Mouse (Mus musculus): ENCODE results near the gene Fmnl2. TPM values are rescaled to one million over a fixed set of nuclear protein-coding genes. Genes with fewer than 3 reads are reported as not detected.

The Fmnl2 gene
- polyA plus RNA-seq, 1 experiment from 2014 or later, result 9.0 TPM

DNA sequence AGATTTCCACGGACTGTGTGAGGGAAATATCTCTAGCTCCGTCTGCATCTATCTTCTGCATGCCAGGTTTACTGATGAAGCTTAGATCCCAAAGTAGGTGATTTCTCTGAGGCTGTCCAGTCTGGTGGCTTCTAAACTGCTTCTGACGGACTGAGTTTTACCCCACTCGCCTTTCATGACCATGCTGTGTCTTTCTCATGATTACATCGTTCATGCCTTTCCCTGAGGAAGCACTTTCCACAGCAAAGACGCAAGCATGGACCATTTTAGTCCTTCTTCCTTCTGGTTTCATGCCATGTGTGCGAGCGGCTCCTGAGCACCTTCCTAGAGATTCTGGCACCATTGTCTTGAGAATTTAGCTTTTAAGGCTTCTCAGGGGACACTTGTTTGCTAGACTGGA is 123.9 kb downstream of the Fmnl2 start:
- Histone ChIP-seq H3K27me3 (replicated peaks; ENCODE audit: control insufficient read depth, insufficient read depth, low read length) (no peaks in the 10 kb centered on the region), H3K27ac (ENCODE audit: low read depth, low read length) (no peak overlapping the region), H3K9ac (ENCODE audit: low read depth, low read length) (no peak overlapping the region), H3K4me1 (ENCODE audit: control insufficient read depth, insufficient read depth, low read depth, low read length) (peaks cover 24% of the 10 kb centered on the region), H3K36me3 (ENCODE audit: control insufficient read depth, insufficient read depth, low read length) (no peaks in the 10 kb centered on the region), H3K4me2 (ENCODE audit: low read length) (no peak overlapping the region), H3K9me3 (ENCODE audit: control insufficient read depth, low read length) (no peaks in the 10 kb centered on the region), H3K4me3 (ENCODE audit: low read length) (no peak overlapping the region)
- 90% methylated on average over 8 of the region's 8 CpGs for WGBS
- no peak for ATAC-seq

- Histone ChIP-seq H3K9ac (ENCODE audit: low read depth, low read length) (no peak overlapping the region), H3K4me2 (ENCODE audit: low read length) (no peak overlapping the region), H3K27me3 (replicated peaks; ENCODE audit: control insufficient read depth, insufficient read depth, low read length) (no peaks in the 10 kb centered on the region), H3K4me1 (ENCODE audit: control insufficient read depth, insufficient read depth, low read depth, low read length) (peaks cover 24% of the 10 kb centered on the region), H3K27ac (ENCODE audit: low read depth, low read length) (no peak overlapping the region), H3K36me3 (ENCODE audit: control insufficient read depth, insufficient read depth, low read length) (no peaks in the 10 kb centered on the region), H3K9me3 (ENCODE audit: control insufficient read depth, low read length) (no peaks in the 10 kb centered on the region), H3K4me3 (ENCODE audit: low read length) (no peak overlapping the region)
- ATAC-seq, result no peak
- 90% methylated on average over 3 of the region's 3 CpGs for WGBS
These were observed 124.8 kb downstream of the Fmnl2 start for GRCm38 (mm10) chr2:52982502-52982901.

DNA sequence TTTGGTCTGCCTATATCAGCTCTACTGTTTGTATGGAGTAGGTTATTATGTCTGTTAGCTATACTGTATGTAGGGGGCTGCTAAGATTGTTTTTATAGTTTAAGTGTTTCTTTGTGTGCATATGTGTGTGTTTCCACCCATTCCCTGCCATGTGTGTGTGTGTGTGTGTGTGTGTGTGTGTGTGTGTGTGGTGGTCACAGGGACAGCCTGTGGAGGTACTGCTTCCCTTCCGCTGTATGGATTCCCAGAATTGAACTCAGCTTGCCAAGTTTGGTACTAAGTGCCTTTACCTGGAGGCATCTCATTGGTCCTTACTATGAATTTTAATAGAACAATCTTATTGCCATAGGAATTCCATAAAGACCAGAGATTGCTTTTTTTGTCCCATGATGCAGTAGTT is 126.9 kb downstream of the Fmnl2 start:
- Histone ChIP-seq H3K9ac (ENCODE audit: low read depth, low read length) (no peak overlapping the region), H3K9me3 (ENCODE audit: control insufficient read depth, low read length) (no peaks in the 10 kb centered on the region), H3K27ac (ENCODE audit: low read depth, low read length) (no peak overlapping the region), H3K4me3 (ENCODE audit: low read length) (no peak overlapping the region), H3K36me3 (ENCODE audit: control insufficient read depth, insufficient read depth, low read length) (no peaks in the 10 kb centered on the region), H3K27me3 (replicated peaks; ENCODE audit: control insufficient read depth, insufficient read depth, low read length) (no peaks in the 10 kb centered on the region), H3K4me1 (ENCODE audit: control insufficient read depth, insufficient read depth, low read depth, low read length) (peaks cover 17% of the 10 kb centered on the region), H3K4me2 (ENCODE audit: low read length) (no peak overlapping the region)
- WGBS, result 89% methylated on average over 1 of the region's 1 CpGs
- no peak for ATAC-seq

- peak; percentile 63 for ATAC-seq
- Histone ChIP-seq H3K9me3 (ENCODE audit: control insufficient read depth, low read length) (no peaks in the 10 kb centered on the region), H3K9ac (ENCODE audit: low read depth, low read length) (no peak overlapping the region), H3K27ac (ENCODE audit: low read depth, low read length) (0 out of 2 replicates have a peak overlapping the region, but pooled peaks have one; percentile 17), H3K4me1 (ENCODE audit: control insufficient read depth, insufficient read depth, low read depth, low read length) (peaks cover 15% of the 10 kb centered on the region), H3K4me2 (ENCODE audit: low read length) (no peak overlapping the region), H3K27me3 (replicated peaks; ENCODE audit: control insufficient read depth, insufficient read depth, low read length) (no peaks in the 10 kb centered on the region), H3K4me3 (ENCODE audit: low read length) (no peak overlapping the region), H3K36me3 (ENCODE audit: control insufficient read depth, insufficient read depth, low read length) (no peaks in the 10 kb centered on the region)
- 43% methylated on average over 4 of the region's 4 CpGs for WGBS
These were observed 127.5 kb downstream of the Fmnl2 start for GRCm38 (mm10) chr2:52985167-52985566.

- 74% methylated on average over 3 of the region's 3 CpGs for WGBS
These were observed 128.7 kb downstream of the Fmnl2 start for GRCm38 (mm10) chr2:52986354-52986753.

DNA sequence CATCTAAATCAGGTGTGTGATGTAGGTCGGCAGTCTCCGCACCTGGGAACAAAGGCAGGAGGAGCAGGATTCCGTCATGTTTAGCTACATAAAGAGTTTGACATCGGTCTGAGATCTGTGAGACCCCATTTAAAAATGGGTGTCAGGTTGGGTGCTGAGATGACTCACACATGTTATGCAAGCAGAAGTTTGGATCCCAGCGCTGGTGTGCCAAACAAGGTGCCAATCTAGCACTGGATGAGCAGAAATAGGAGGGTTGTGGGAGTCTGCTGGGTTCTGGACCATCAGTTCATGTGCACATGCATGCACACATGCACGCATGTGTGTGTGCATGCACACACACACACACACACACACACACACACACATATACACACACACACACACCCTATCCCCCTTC is 129.4 kb downstream of the Fmnl2 start:
- H3K36me3 ChIP-seq (ENCODE audit: control insufficient read depth, insufficient read depth, low read length), result no peaks in the 10 kb centered on the region
- H3K27ac ChIP-seq (ENCODE audit: low read depth, low read length), result no peak overlapping the region
- no peak overlapping the region for H3K4me2 ChIP-seq (ENCODE audit: low read length)
- ATAC-seq, result no peak
- no peak overlapping the region for H3K9ac ChIP-seq (ENCODE audit: low read depth, low read length)
- H3K27me3 ChIP-seq (replicated peaks; ENCODE audit: control insufficient read depth, insufficient read depth, low read length), result no peaks in the 10 kb centered on the region
- H3K9me3 ChIP-seq (ENCODE audit: control insufficient read depth, low read length), result no peaks in the 10 kb centered on the region
- H3K4me3 ChIP-seq (ENCODE audit: low read length), result no peak overlapping the region
- H3K4me1 ChIP-seq (ENCODE audit: control insufficient read depth, insufficient read depth, low read depth, low read length), result peaks cover 11% of the 10 kb centered on the region
- WGBS, result 96% methylated on average over 6 of the region's 6 CpGs

More at GRCm38 (mm10) chr2:52986354-52986753, 128.7 kb downstream of the Fmnl2 start:
- Histone ChIP-seq H3K27ac (ENCODE audit: low read depth, low read length) (no peak overlapping the region), H3K9me3 (ENCODE audit: control insufficient read depth, low read length) (no peaks in the 10 kb centered on the region), H3K9ac (ENCODE audit: low read depth, low read length) (no peak overlapping the region), H3K36me3 (ENCODE audit: control insufficient read depth, insufficient read depth, low read length) (no peaks in the 10 kb centered on the region), H3K27me3 (replicated peaks; ENCODE audit: control insufficient read depth, insufficient read depth, low read length) (no peaks in the 10 kb centered on the region), H3K4me2 (ENCODE audit: low read length) (no peak overlapping the region), H3K4me3 (ENCODE audit: low read length) (no peak overlapping the region), H3K4me1 (ENCODE audit: control insufficient read depth, insufficient read depth, low read depth, low read length) (peaks cover 11% of the 10 kb centered on the region)
- no peak for ATAC-seq

DNA sequence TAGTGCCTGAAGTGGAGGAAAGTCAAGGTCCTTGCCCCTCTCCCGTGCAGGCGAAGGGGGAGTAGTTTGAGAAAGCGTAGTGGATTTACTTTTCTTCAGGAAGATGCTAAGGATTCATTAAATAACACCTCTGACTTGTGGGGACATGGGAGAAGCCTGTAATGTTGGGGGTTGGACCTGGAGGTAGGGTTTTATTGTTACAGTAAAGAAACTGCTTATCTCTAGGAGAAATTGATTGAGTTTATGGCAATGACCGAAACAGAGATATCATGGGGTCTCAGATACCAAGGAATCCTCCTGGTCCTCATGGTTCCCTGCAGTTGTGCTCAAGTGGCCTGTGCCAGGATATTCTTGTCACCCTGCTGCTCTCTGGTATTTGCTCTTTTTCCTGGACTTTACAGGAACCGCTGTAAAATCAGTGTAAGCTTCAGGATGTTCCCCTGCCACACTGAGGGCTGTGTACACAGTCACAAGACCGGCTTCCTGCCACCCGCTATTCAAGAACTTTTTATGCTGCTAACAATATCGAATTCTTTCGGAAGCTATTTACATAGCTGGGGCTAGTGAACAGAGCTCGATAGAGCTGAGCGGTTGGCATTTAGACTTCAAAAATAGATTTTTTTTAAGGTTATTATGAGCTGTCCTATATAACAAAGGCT is 130.1 kb downstream of the Fmnl2 start:
- WGBS, result 55% methylated on average over 11 of the region's 11 CpGs
- Histone ChIP-seq H3K27ac (ENCODE audit: low read depth, low read length) (peak overlapping the region; percentile 4; the same call in 1 of the 2 replicates), H3K9me3 (ENCODE audit: control insufficient read depth, low read length) (no peaks in the 10 kb centered on the region), H3K9ac (ENCODE audit: low read depth, low read length) (no peak overlapping the region), H3K4me2 (ENCODE audit: low read length) (no peak overlapping the region; the same call in 1 of the 2 replicates), H3K4me1 (ENCODE audit: control insufficient read depth, insufficient read depth, low read depth, low read length) (peaks cover 11% of the 10 kb centered on the region), H3K36me3 (ENCODE audit: control insufficient read depth, insufficient read depth, low read length) (no peaks in the 10 kb centered on the region), H3K4me3 (ENCODE audit: low read length) (no peak overlapping the region), H3K27me3 (replicated peaks; ENCODE audit: control insufficient read depth, insufficient read depth, low read length) (no peaks in the 10 kb centered on the region)
- 0 out of 2 replicates have a peak, but pooled peaks have one; percentile 16 for ATAC-seq

- ATAC-seq, result no peak
- Histone ChIP-seq H3K27me3 (replicated peaks; ENCODE audit: control insufficient read depth, insufficient read depth, low read length) (no peaks in the 10 kb centered on the region), H3K9me3 (ENCODE audit: control insufficient read depth, low read length) (no peaks in the 10 kb centered on the region), H3K27ac (ENCODE audit: low read depth, low read length) (no peak overlapping the region), H3K4me3 (ENCODE audit: low read length) (no peak overlapping the region), H3K4me2 (ENCODE audit: low read length) (no peak overlapping the region), H3K4me1 (ENCODE audit: control insufficient read depth, insufficient read depth, low read depth, low read length) (peaks cover 11% of the 10 kb centered on the region), H3K9ac (ENCODE audit: low read depth, low read length) (no peak overlapping the region), H3K36me3 (ENCODE audit: control insufficient read depth, insufficient read depth, low read length) (no peaks in the 10 kb centered on the region)
- 78% methylated on average over 4 of the region's 4 CpGs for WGBS
These were observed 131.7 kb downstream of the Fmnl2 start for GRCm38 (mm10) chr2:52989316-52989715.

- Histone ChIP-seq H3K4me3 (ENCODE audit: low read length) (no peak overlapping the region), H3K4me1 (ENCODE audit: control insufficient read depth, insufficient read depth, low read depth, low read length) (no peaks in the 10 kb centered on the region), H3K27me3 (replicated peaks; ENCODE audit: control insufficient read depth, insufficient read depth, low read length) (no peaks in the 10 kb centered on the region), H3K9ac (ENCODE audit: low read depth, low read length) (no peak overlapping the region), H3K9me3 (ENCODE audit: control insufficient read depth, low read length) (no peaks in the 10 kb centered on the region), H3K27ac (ENCODE audit: low read depth, low read length) (no peak overlapping the region), H3K4me2 (ENCODE audit: low read length) (no peak overlapping the region), H3K36me3 (ENCODE audit: control insufficient read depth, insufficient read depth, low read length) (no peaks in the 10 kb centered on the region)
- WGBS, result 73% methylated on average over 9 of the region's 9 CpGs
- ATAC-seq, result no peak
These were observed 133.4 kb downstream of the Fmnl2 start for GRCm38 (mm10) chr2:52990874-52991687.

Measured in hindbrain, embryonic 16.5 days (tissue).